Mouse (Mus musculus) heart, adult 9 months (tissue): ENCODE measurements around the gene Acvr1b.

Experiments used
- DNase-seq, 2 experiments: peaks; one replicate each; pipeline ENCODE4 v3.0.0; 2022; ENCODE audit warnings: low spot score in 2 of 2

Gene Acvr1b

GRCm38 (mm10) chr15:101173421-101174211, at the start of gene Acvr1b:
Acvr1b (plus strand) TSS chr15:101174067.
- DNase-seq: peak; percentile 92 to 93

GRCm38 (mm10) chr15:101125561-101125960, 48.3 kb upstream of the Acvr1b start:
- DNase-seq: no peak

GRCm38 (mm10) chr15:101126876-101127544, 46.9 kb upstream of the Acvr1b start:
- DNase-seq: peak; percentile 78 to 80

- DNase-seq: peak; percentile 80 to 82
These were observed 45.4 kb upstream of the Acvr1b start, which contains the start of gene Acvrl1 for GRCm38 (mm10) chr15:101128181-101129089. Acvrl1 (plus strand) TSS chr15:101128522.

- no peak for DNase-seq
These were observed 44.5 kb upstream of the Acvr1b start for GRCm38 (mm10) chr15:101129412-101129811.

GRCm38 (mm10) chr15:101131498-101131897, 42.4 kb upstream of the Acvr1b start:
- DNase-seq: no peak

GRCm38 (mm10) chr15:101132041-101132440, 41.8 kb upstream of the Acvr1b start:
- DNase-seq: no peak

- no peak for DNase-seq
These were observed 41.1 kb upstream of the Acvr1b start for GRCm38 (mm10) chr15:101132761-101133160.

GRCm38 (mm10) chr15:101133993-101134704, 39.7 kb upstream of the Acvr1b start:
- DNase-seq: peak in 1 of 2 experiments; percentile 49

GRCm38 (mm10) chr15:101135405-101135804, 38.5 kb upstream of the Acvr1b start:
- DNase-seq: no peak

GRCm38 (mm10) chr15:101137455-101137854, 36.4 kb upstream of the Acvr1b start:
- no peak for DNase-seq

GRCm38 (mm10) chr15:101138675-101139074, 35.2 kb upstream of the Acvr1b start:
- no peak for DNase-seq

GRCm38 (mm10) chr15:101139885-101140284, 34.0 kb upstream of the Acvr1b start:
- peak in 1 of 2 experiments; percentile 67 for DNase-seq

- no peak for DNase-seq
These were observed 33.3 kb upstream of the Acvr1b start for GRCm38 (mm10) chr15:101140587-101140986.

- no peak for DNase-seq
These were observed 32.8 kb upstream of the Acvr1b start for GRCm38 (mm10) chr15:101141061-101141541.

- no peak for DNase-seq
These were observed 31.2 kb upstream of the Acvr1b start for GRCm38 (mm10) chr15:101142672-101143071.

- peak; percentile 84 to 85 for DNase-seq
These were observed 30.4 kb upstream of the Acvr1b start for GRCm38 (mm10) chr15:101143494-101143893.

- no peak for DNase-seq
These were observed 29.7 kb upstream of the Acvr1b start for GRCm38 (mm10) chr15:101144176-101144575.

- peak in 1 of 2 experiments; percentile 28 for DNase-seq
These were observed 29.1 kb upstream of the Acvr1b start for GRCm38 (mm10) chr15:101144779-101145178.

- peak; percentile 97 to 98 for DNase-seq
These were observed 28.3 kb upstream of the Acvr1b start for GRCm38 (mm10) chr15:101145424-101146099.
